Mouse (Mus musculus): ENCODE data around the gene Dip2a. TPM values are rescaled to one million over a fixed set of nuclear protein-coding genes. Genes with fewer than 3 reads are reported as not detected.

The Dip2a gene
- total and polyA plus RNA-seq, 2 experiments = 1.7 to 2.0 TPM

GRCm38 (mm10) chr10:76212121-76212520 is 133.0 kb downstream of the Dip2a start:
- Histone ChIP-seq H3K27me3 (ENCODE audit: control insufficient read depth, insufficient read depth, low read length) (no peaks in the 10 kb centered on the region), H3K4me3 (ENCODE audit: insufficient read depth, low read depth, low read length) (no peak overlapping the region), H3K79me2 (ENCODE audit: control insufficient read depth, insufficient read depth, low read length) (no peaks in the 10 kb centered on the region), H3K9ac (ENCODE audit: low read depth, low read length) (no peak overlapping the region), H3K27ac (replicated peaks; ENCODE audit: insufficient read depth, low read depth, low read length) (no peak overlapping the region), H3K36me3 (ENCODE audit: control insufficient read depth, insufficient read depth, low read length) (no peaks in the 10 kb centered on the region), H3K4me1 (ENCODE audit: control insufficient read depth, insufficient read depth, low read length) (no peaks in the 10 kb centered on the region)
- DNase-seq (ENCODE audit: extremely low read depth, low read depth, low spot score) = no peak
- 93% methylated on average over 6 of the region's 6 CpGs for WGBS
- TF ChIP-seq CTCF (IDR thresholded peaks at IDR 0.05; ENCODE audit: low read depth, low read length) (no peak), POLR2A (IDR thresholded peaks at IDR 0.05; ENCODE audit: extremely low read depth, insufficient read depth, low read length) (no peak)

- no peaks in the 10 kb centered on the region for H3K4me1 ChIP-seq (ENCODE audit: control insufficient read depth, insufficient read depth, low read length)
- no peak overlapping the region for H3K4me3 ChIP-seq (ENCODE audit: insufficient read depth, low read depth, low read length)
- TF ChIP-seq POLR2A (IDR thresholded peaks at IDR 0.05; ENCODE audit: extremely low read depth, insufficient read depth, low read length) (no peak), CTCF (IDR thresholded peaks at IDR 0.05; ENCODE audit: low read depth, low read length) (no peak)
- no peaks in the 10 kb centered on the region for H3K79me2 ChIP-seq (ENCODE audit: control insufficient read depth, insufficient read depth, low read length)
- H3K27ac ChIP-seq (replicated peaks; ENCODE audit: insufficient read depth, low read depth, low read length) = no peak overlapping the region
- H3K27me3 ChIP-seq (ENCODE audit: control insufficient read depth, insufficient read depth, low read length) = no peaks in the 10 kb centered on the region
- no peaks in the 10 kb centered on the region for H3K36me3 ChIP-seq (ENCODE audit: control insufficient read depth, insufficient read depth, low read length)
- DNase-seq (ENCODE audit: extremely low read depth, low read depth, low spot score) = no peak
- 96% methylated on average over 7 of the region's 7 CpGs for WGBS
- H3K9ac ChIP-seq (ENCODE audit: low read depth, low read length) = no peak overlapping the region
These were observed 134.3 kb downstream of the Dip2a start for GRCm38 (mm10) chr10:76210806-76211205.

Other genes starting within 250 kb of the Dip2a start
- not detected in 2 replicates for gene Slc5a4b, start 234.3 kb downstream of the Dip2a start, total RNA-seq (2014; rRNA removed)
- not detected in 2 replicates for gene Slc5a4b, start 234.3 kb downstream of the Dip2a start, polyA plus RNA-seq (2012; rRNA removed)
- gene Slc5a4a, start 197.8 kb downstream of the Dip2a start, total RNA-seq (2014; rRNA removed) = not detected in 2 replicates
- gene Slc5a4a, start 197.8 kb downstream of the Dip2a start, polyA plus RNA-seq (2012; rRNA removed) = not detected in 2 replicates
- 1.1 TPM in 2 replicates for gene Prmt2, start 107.4 kb downstream of the Dip2a start, total RNA-seq (2014; rRNA removed)
- gene Prmt2, start 107.4 kb downstream of the Dip2a start, polyA plus RNA-seq (2012; rRNA removed) = 0.73 and 1.4 TPM in 2 replicates
- 0.09 and 0.13 TPM in 2 replicates for gene S100b, start 91.4 kb downstream of the Dip2a start, total RNA-seq (2014; rRNA removed)
- gene S100b, start 91.4 kb downstream of the Dip2a start, polyA plus RNA-seq (2012; rRNA removed) = not detected in 2 replicates
- not detected in 2 replicates for gene AC141477.1, start 95.2 kb upstream of the Dip2a start, total RNA-seq (2014; rRNA removed)
- gene AC141477.1, start 95.2 kb upstream of the Dip2a start, polyA plus RNA-seq (2012; rRNA removed) = not detected in 2 replicates
- gene Pcnt, start 97.5 kb upstream of the Dip2a start, total RNA-seq (2014; rRNA removed) = 6.1 and 7.0 TPM in 2 replicates
- gene Pcnt, start 97.5 kb upstream of the Dip2a start, polyA plus RNA-seq (2012; rRNA removed) = 3.6 and 5.1 TPM in 2 replicates
- not detected in 2 replicates for gene 2610028H24Rik, start 103.8 kb upstream of the Dip2a start, total RNA-seq (2014; rRNA removed)
- not detected in 2 replicates for gene 2610028H24Rik, start 103.8 kb upstream of the Dip2a start, polyA plus RNA-seq (2012; rRNA removed)
- 11.4 and 14.4 TPM in 2 replicates for gene Mcm3ap, start 123.6 kb upstream of the Dip2a start, total RNA-seq (2014; rRNA removed)
- 8.8 and 13.6 TPM in 2 replicates for gene Mcm3ap, start 123.6 kb upstream of the Dip2a start, polyA plus RNA-seq (2012; rRNA removed)
- gene Ybey, start 123.8 kb upstream of the Dip2a start, total RNA-seq (2014; rRNA removed) = 2.9 and 3.0 TPM in 2 replicates
- gene Ybey, start 123.8 kb upstream of the Dip2a start, polyA plus RNA-seq (2012; rRNA removed) = 2.1 and 2.6 TPM in 2 replicates
- 42.6 and 53.4 TPM in 2 replicates for gene Lss, start 186.3 kb upstream of the Dip2a start, total RNA-seq (2014; rRNA removed)
- gene Lss, start 186.3 kb upstream of the Dip2a start, polyA plus RNA-seq (2012; rRNA removed) = 45.7 and 62.6 TPM in 2 replicates
- gene Spatc1l, start 217.0 kb upstream of the Dip2a start, total RNA-seq (2014; rRNA removed) = not detected in 2 replicates
- gene Spatc1l, start 217.0 kb upstream of the Dip2a start, polyA plus RNA-seq (2012; rRNA removed) = 0.13 and 0.14 TPM in 2 replicates
- 335 and 349 TPM in 2 replicates for gene Ftcd, start 230.4 kb upstream of the Dip2a start, total RNA-seq (2014; rRNA removed)
- gene Ftcd, start 230.4 kb upstream of the Dip2a start, polyA plus RNA-seq (2012; rRNA removed) = 526 and 676 TPM in 2 replicates